Mouse (Mus musculus): ENCODE measurements around the gene Sapcd1. TPM values are rescaled to one million over a fixed set of nuclear protein-coding genes. Genes with fewer than 3 reads are reported as not detected.
"Not testable (repeated sequence)": the region's sequence is repeated elsewhere in the genome, so short reads cannot be mapped to it uniquely, and the experiment has no call there.

Gene Sapcd1
- polyA plus RNA-seq, 1 experiment from 2014 or later: 1.4 TPM

DNA sequence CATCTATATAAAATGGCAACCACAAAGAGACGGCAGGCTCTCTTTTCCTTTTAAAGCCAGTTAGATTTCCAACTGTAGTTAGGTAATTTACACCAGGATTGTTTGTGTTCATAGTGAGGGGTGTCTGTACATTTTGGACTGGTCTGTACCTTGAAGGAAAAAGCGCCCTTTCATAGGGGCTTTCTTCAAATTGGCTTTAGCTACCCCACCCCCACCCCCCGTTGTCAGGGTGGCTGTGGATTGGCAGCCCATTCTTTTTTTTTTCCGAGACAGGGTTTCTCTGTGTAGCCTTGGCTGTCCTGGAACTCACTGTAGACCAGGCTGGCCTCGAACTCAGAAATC lies 30.7 kb downstream of the Sapcd1 start:
- Histone ChIP-seq H3K4me1 (peaks cover 26% of the 10 kb centered on the region), H3K27me3 (ENCODE audit: low read depth, poor library complexity, severe bottlenecking) (no peaks in the 10 kb centered on the region), H3K36me3 (peaks cover 56% of the 10 kb centered on the region), H3K27ac (no peak overlapping the region), H3K4me3 (0 out of 2 replicates have a peak overlapping the region, but pooled peaks have one; percentile 13), H3K9me3 (replicated peaks) (no peaks in the 10 kb centered on the region)
- DNase-seq (ENCODE audit: low spot score): no peak
- 93% methylated on average over 5 of the region's 5 CpGs for WGBS

DNA sequence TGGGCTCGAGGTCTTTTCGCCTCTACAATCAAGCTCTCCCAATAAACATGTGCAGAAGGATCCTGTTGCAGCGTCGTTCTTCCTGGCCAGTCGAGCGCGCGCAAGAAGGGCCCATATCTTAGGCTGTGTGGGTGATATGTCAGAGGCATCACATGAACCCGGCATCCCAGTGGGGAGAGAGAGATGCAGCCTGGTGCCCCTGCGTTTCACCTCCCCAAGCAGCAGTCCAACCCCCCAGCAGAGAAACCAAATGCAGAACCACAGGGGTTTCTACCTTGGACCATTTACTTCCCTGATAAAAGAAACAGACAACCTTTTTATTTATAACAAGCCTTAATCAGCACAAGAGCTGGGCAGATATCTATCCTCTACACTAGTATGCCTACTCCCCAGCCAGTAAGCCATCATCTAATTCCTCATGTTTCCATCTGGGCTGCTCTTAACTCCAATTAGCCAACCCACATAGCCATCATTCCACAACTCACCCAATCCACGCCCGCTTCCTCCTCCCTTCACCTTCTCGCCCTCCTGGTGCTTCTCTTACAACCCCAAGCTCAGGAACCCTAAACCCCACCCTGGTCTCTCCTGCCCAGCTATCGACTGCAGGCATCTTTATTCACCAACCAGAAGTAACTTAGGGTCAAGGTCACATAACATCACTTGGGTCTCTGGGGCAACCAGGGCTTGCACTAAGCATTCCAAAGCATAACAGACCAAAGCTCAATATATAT lies 31.2 kb downstream of the Sapcd1 start:
- peaks cover 61% of the 10 kb centered on the region for H3K36me3 ChIP-seq
- H3K9me3 ChIP-seq (replicated peaks): no peaks in the 10 kb centered on the region
- H3K4me3 ChIP-seq: 0 out of 2 replicates have a peak overlapping the region, but pooled peaks have one; percentile 13
- 93% methylated on average over 12 of the region's 14 CpGs for WGBS
- no peak overlapping the region for H3K27ac ChIP-seq
- no peak for DNase-seq (ENCODE audit: low spot score)
- no peaks in the 10 kb centered on the region for H3K27me3 ChIP-seq (ENCODE audit: low read depth, poor library complexity, severe bottlenecking)
- H3K4me1 ChIP-seq: peaks cover 25% of the 10 kb centered on the region

DNA sequence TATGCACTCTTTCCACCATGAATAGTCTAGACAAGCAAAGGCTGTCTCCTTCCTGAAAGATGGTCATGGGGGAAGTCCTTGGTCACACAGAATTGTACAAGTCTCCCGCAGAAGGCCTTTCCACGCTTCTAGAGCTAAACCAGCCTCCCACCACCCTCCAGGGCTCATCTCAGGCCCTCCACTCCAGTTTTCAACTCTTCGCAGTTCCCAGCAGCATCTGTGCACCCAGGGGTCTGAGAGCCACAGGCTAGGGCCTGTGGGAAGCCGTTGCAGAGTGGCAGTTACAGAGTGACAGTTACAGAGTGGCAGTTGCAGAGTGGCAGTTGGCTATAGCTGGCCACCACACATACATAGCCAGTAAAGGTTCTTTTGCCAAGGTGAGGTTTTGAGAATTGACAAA lies 31.9 kb downstream of the Sapcd1 start:
- H3K4me1 ChIP-seq: peaks cover 25% of the 10 kb centered on the region
- WGBS: 98% methylated on average over 4 of the region's 4 CpGs
- H3K27ac ChIP-seq; H3K4me3 ChIP-seq; DNase-seq (ENCODE audit: low spot score); H3K27me3 ChIP-seq (ENCODE audit: low read depth, poor library complexity, severe bottlenecking); H3K9me3 ChIP-seq (replicated peaks): not testable (repeated sequence)
- peaks cover 68% of the 10 kb centered on the region for H3K36me3 ChIP-seq

GRCm38 (mm10) chr17:34995192-34995591 lies 32.6 kb downstream of the Sapcd1 start:
- 96% methylated on average over 4 of the region's 4 CpGs for WGBS
- H3K9me3 ChIP-seq (replicated peaks); H3K27ac ChIP-seq; H3K4me3 ChIP-seq; DNase-seq (ENCODE audit: low spot score); H3K27me3 ChIP-seq (ENCODE audit: low read depth, poor library complexity, severe bottlenecking): not testable (repeated sequence)
- H3K4me1 ChIP-seq: peaks cover 21% of the 10 kb centered on the region
- peaks cover 75% of the 10 kb centered on the region for H3K36me3 ChIP-seq

GRCm38 (mm10) chr17:34994751-34995150 lies 33.1 kb downstream of the Sapcd1 start:
- H3K4me1 ChIP-seq: peaks cover 17% of the 10 kb centered on the region
- no peak for DNase-seq (ENCODE audit: low spot score)
- H3K9me3 ChIP-seq (replicated peaks): no peaks in the 10 kb centered on the region
- peaks cover 78% of the 10 kb centered on the region for H3K36me3 ChIP-seq
- H3K27me3 ChIP-seq (ENCODE audit: low read depth, poor library complexity, severe bottlenecking): no peaks in the 10 kb centered on the region
- H3K4me3 ChIP-seq: no peak overlapping the region
- no peak overlapping the region for H3K27ac ChIP-seq

GRCm38 (mm10) chr17:34984218-34984617 lies 43.6 kb downstream of the Sapcd1 start:
- Histone ChIP-seq H3K9me3 (replicated peaks) (no peaks in the 10 kb centered on the region), H3K27me3 (ENCODE audit: low read depth, poor library complexity, severe bottlenecking) (no peaks in the 10 kb centered on the region), H3K36me3 (peaks cover 50% of the 10 kb centered on the region), H3K27ac (no peak overlapping the region), H3K4me1 (peaks cover 16% of the 10 kb centered on the region), H3K4me3 (no peak overlapping the region)
- DNase-seq (ENCODE audit: low spot score): no peak
- 78% methylated on average over 2 of the region's 2 CpGs for WGBS

DNA sequence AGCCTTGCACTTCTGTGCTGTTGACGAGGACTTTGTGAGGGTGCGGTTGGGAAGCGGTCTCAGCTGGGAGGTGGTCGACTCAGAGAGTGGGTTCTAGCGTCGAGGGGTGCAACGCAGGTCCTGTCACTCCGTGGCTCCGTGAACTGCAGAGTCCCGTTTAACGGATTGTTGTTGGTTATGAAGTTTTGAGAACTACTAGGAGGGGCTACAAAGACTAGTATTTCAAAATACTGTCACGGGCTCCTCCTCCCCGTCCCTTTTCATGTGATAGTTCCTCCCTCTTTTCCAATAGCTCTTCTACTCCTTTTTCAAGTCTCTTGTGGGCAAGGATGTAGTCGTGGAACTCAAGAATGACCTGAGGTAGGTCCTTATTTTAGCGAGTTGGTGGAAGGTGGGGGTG lies 45.5 kb downstream of the Sapcd1 start:
- Histone ChIP-seq H3K27ac (peak overlapping the region; percentile 99), H3K27me3 (ENCODE audit: low read depth, poor library complexity, severe bottlenecking) (no peaks in the 10 kb centered on the region), H3K36me3 (peaks cover 41% of the 10 kb centered on the region), H3K9me3 (replicated peaks) (no peaks in the 10 kb centered on the region), H3K4me1 (peaks cover 16% of the 10 kb centered on the region), H3K4me3 (peak overlapping the region; percentile 95)
- 0% methylated on average over 15 of the region's 15 CpGs for WGBS
- no peak for DNase-seq (ENCODE audit: low spot score)

DNA sequence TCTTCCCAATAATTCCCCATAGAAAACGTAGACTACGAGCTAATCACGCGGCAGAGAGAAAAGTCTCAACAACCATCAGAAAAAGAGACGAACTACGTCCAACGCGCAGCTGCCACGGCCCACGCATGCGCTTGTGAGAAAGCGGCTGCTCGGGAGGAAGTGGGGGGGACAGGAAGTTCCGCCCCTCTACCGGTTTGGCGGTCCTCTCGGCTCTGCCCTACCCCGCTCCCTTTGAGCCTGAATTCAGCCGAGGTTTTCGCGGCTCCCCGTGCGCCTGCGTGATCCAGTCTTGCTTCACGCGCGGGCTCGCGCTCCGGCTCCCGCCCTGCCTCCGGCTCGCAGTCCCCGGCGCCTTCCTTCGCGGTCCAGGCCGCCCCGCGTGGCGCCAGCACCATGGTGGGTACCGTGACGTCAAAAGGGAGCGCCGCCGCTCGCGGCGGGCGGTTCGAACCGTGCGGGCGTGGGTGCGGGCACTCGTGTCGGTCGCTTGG lies 46.1 kb downstream of the Sapcd1 start, which contains the start of gene Lsm2:
Gene Lsm2 (plus strand): TSS at position 173 of the 491 bp plus-strand sequence.
- Histone ChIP-seq H3K36me3 (peaks cover 41% of the 10 kb centered on the region), H3K4me3 (peak within 1 kb of the TSS; percentile 95), H3K9me3 (replicated peaks) (no peaks in the 10 kb centered on the region), H3K27ac (peak within 1 kb of the TSS; percentile 99), H3K27me3 (ENCODE audit: low read depth, poor library complexity, severe bottlenecking) (no peaks in the 10 kb centered on the region), H3K4me1 (peaks cover 16% of the 10 kb centered on the region)
- under 1% methylated on average over 58 of the region's 58 CpGs for WGBS
- DNase-seq (ENCODE audit: low spot score): peak; percentile 92

DNA sequence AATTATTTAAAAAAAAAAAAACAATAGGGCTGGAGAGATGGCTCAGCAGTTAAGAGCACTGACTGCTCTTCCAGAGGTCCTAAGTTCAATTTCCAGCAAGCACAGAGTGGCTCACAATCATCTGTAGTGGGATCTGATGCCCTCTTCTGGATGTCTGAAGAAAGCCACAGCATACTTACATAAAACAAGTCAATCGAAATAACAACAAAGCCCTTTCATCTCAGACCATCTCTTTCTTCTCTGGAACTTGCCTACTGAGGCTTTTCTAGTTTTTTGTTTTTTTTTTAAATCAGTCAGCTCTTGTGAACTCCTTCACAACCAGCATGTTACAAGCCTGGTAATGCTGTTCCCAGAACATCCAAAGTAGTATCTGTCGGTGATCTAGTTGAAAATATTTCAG lies 47.2 kb downstream of the Sapcd1 start:
- peak overlapping the region; percentile 99 for H3K27ac ChIP-seq
- no peaks in the 10 kb centered on the region for H3K9me3 ChIP-seq (replicated peaks)
- H3K27me3 ChIP-seq (ENCODE audit: low read depth, poor library complexity, severe bottlenecking): no peaks in the 10 kb centered on the region
- peak overlapping the region; percentile 95 for H3K4me3 ChIP-seq
- no peak for DNase-seq (ENCODE audit: low spot score)
- peaks cover 32% of the 10 kb centered on the region for H3K36me3 ChIP-seq
- H3K4me1 ChIP-seq: peaks cover 16% of the 10 kb centered on the region
- 37% methylated on average over 2 of the region's 2 CpGs for WGBS

GRCm38 (mm10) chr17:34979631-34980030 lies 48.2 kb downstream of the Sapcd1 start:
- H3K4me3 ChIP-seq: no peak overlapping the region
- H3K4me1 ChIP-seq: peaks cover 16% of the 10 kb centered on the region
- H3K27ac ChIP-seq: no peak overlapping the region
- H3K36me3 ChIP-seq: peaks cover 21% of the 10 kb centered on the region
- 95% methylated on average over 4 of the region's 4 CpGs for WGBS
- no peak for DNase-seq (ENCODE audit: low spot score)
- no peaks in the 10 kb centered on the region for H3K9me3 ChIP-seq (replicated peaks)
- H3K27me3 ChIP-seq (ENCODE audit: low read depth, poor library complexity, severe bottlenecking): no peaks in the 10 kb centered on the region

DNA sequence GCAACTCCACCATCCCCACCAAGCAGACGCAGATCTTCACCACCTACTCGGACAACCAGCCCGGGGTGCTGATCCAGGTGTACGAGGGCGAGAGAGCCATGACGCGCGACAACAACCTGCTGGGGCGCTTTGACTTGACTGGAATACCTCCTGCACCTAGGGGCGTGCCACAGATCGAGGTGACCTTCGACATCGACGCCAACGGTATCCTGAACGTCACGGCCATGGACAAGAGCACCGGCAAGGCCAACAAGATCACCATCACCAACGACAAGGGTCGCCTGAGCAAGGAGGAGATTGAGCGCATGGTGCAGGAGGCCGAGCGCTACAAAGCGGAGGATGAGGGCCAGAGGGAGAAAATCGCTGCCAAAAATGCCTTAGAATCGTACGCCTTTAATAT lies 49.6 kb downstream of the Sapcd1 start:
- H3K4me1 ChIP-seq: peaks cover 16% of the 10 kb centered on the region
- no peak overlapping the region for H3K27ac ChIP-seq
- no peaks in the 10 kb centered on the region for H3K9me3 ChIP-seq (replicated peaks)
- peaks cover 17% of the 10 kb centered on the region for H3K36me3 ChIP-seq
- peaks cover 7% of the 10 kb centered on the region for H3K27me3 ChIP-seq (ENCODE audit: low read depth, poor library complexity, severe bottlenecking)
- WGBS: 88% methylated on average over 27 of the region's 27 CpGs
- H3K4me3 ChIP-seq: no peak overlapping the region
- no peak for DNase-seq (ENCODE audit: low spot score)

DNA sequence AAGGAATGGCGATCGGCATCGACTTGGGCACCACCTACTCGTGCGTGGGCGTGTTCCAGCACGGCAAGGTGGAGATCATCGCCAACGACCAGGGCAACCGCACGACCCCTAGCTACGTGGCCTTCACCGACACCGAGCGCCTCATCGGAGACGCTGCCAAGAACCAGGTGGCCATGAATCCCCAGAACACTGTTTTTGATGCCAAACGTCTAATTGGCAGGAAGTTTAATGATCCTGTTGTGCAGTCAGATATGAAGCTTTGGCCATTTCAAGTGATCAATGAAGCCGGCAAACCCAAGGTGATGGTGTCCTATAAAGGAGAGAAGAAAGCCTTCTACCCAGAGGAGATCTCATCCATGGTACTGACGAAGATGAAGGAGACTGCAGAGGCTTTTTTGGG lies 50.8 kb downstream of the Sapcd1 start:
- Histone ChIP-seq H3K27me3 (ENCODE audit: low read depth, poor library complexity, severe bottlenecking) (peaks cover 11% of the 10 kb centered on the region), H3K4me1 (peaks cover 16% of the 10 kb centered on the region), H3K9me3 (replicated peaks) (no peaks in the 10 kb centered on the region), H3K4me3 (no peak overlapping the region), H3K36me3 (peaks cover 17% of the 10 kb centered on the region), H3K27ac (no peak overlapping the region)
- 94% methylated on average over 20 of the region's 20 CpGs for WGBS
- DNase-seq (ENCODE audit: low spot score): no peak

Data from limb, embryonic 10.5 days (tissue).